ENCODE assay signal across 8 mouse cellular contexts in genomic region chr7:7136379-7136866, GRCm38 (mm10). TPM values are rescaled to one million over a fixed set of nuclear protein-coding genes. Genes with fewer than 3 reads are reported as not detected.
A peak's percentile ranks its signal among the peaks of the same experiment; 100 is the strongest.
DNase-seq lines count a peak whose midpoint lies in the region; ATAC-seq lines count a peak whose summit lies in the region.

Gene Zfp773 (minus strand): TSS chr7:7136755.

- H3K9me3 ChIP-seq in erythroblast, embryonic 14.5 days (ENCODE audit: control insufficient read depth, low read length): no peaks in the 10 kb centered on the region

- no peaks in the 10 kb centered on the region for H3K27me3 ChIP-seq in erythroblast, embryonic 14.5 days (ENCODE audit: control insufficient read depth)

- H3K4me1 ChIP-seq in erythroblast, embryonic 14.5 days (ENCODE audit: control insufficient read depth): peaks cover 7% of the 10 kb centered on the region

- DNase-seq in embryo, embryonic 10.5 days (ENCODE audit: low spot score): peak; percentile 84
- peak; percentile 74 for DNase-seq in kidney, adult 11 months
- DNase-seq in left cerebral cortex, postnatal 36 days (ENCODE audit: low spot score in 2 of 2): peak; percentile 55 to 63
- DNase-seq in mesoderm, embryonic 11.5 days (ENCODE audit: low read depth, low spot score): peak; percentile 76
- DNase-seq in right cerebral cortex, postnatal 36 days (ENCODE audit: low spot score in 2 of 2): peak; percentile 26 to 50

- ATAC-seq in erythroblast, adult 5-6 weeks (replicated peaks; ENCODE audit: low FRiP score, poor library complexity, severe bottlenecking): no peak
- ATAC-seq in granulocyte monocyte progenitor cell, adult 5-6 weeks (replicated peaks; ENCODE audit: poor library complexity, severe bottlenecking): peak; percentile 99

- peak within 1 kb of the TSS; percentile 58 for H3K4me3 ChIP-seq in erythroblast, embryonic 14.5 days (replicated peaks)

- intact Hi-C loops in left cerebral cortex, postnatal 36 days (cut with DNase I): loop anchor here (5.0 to 10.0 kb wide), 2 partner anchors 36 to 158 kb away; partner anchors contain the start of gene Zfp418

- H3K36me3 ChIP-seq in erythroblast, embryonic 14.5 days (ENCODE audit: control insufficient read depth): no peaks in the 10 kb centered on the region

RNA-seq across cellular contexts. Expression of gene Zfp773, which starts in this region (rescaled TPM):
- polyA plus RNA-seq in erythroblast, embryonic 14.5 days (2012): not detected in 2 replicates
- total RNA-seq in erythroblast, adult 5-6 weeks (2015; ENCODE audit: low replicate concordance): 1.5 and 2.5 TPM in 2 replicates
- 4.7 and 4.9 TPM in 2 replicates for total RNA-seq in erythroblast, adult 5-6 weeks (2017; ENCODE audit: low replicate concordance)
- total RNA-seq in granulocyte monocyte progenitor cell, adult 5-6 weeks (2014; fragmentation: Nextera tagmentation): 0.51 and 1.4 TPM in 2 replicates
- 3.7 and 3.8 TPM in 2 replicates for total RNA-seq in granulocyte monocyte progenitor cell, adult 5-6 weeks (2017)
- total RNA-seq in left cerebral cortex, postnatal 36 days (2021): 1 to 10 TPM; 1.6 to 2.8 TPM
